Mouse (Mus musculus) liver, embryonic 12.5 days (tissue): ENCODE results near the gene Mgst3. TPM values are rescaled to one million over a fixed set of nuclear protein-coding genes. Genes with fewer than 3 reads are reported as not detected.

Source experiments
- ATAC-seq: fragments of 200-750 bp; cut with Nextera tagmentation; 2 replicates; pipeline ENCODE4 v1.8.0; 2017; ENCODE audit warnings: moderate number of reproducible peaks, mild to moderate bottlenecking, moderate library complexity
- H3K27ac ChIP-seq: fragments of 300-500 bp; sonication (generic); 2 replicates; pipeline ENCODE4 v1.5.1; 2016; ENCODE audit warnings: mild to moderate bottlenecking
- H3K27me3 ChIP-seq: fragments of 300-500 bp; sonication (generic); replicated peaks from 2 replicates; pipeline ENCODE4 v1.6.1; 2016; ENCODE audit warnings: mild to moderate bottlenecking, moderate library complexity
- H3K36me3 ChIP-seq: fragments of 300-500 bp; sonication (generic); 2 replicates; pipeline ENCODE4 v1.6.1; 2016; ENCODE audit warnings: mild to moderate bottlenecking, moderate library complexity
- H3K4me1 ChIP-seq: fragments of 300-500 bp; sonication (generic); 2 replicates; pipeline ENCODE4 v1.6.1; 2016
- H3K4me2 ChIP-seq: fragments of 300-500 bp; sonication (generic); 2 replicates; pipeline ENCODE4 v1.6.1; 2016; ENCODE audit warnings: mild to moderate bottlenecking, moderate library complexity
- H3K4me3 ChIP-seq: fragments of 300-500 bp; sonication (generic); 2 replicates; pipeline ENCODE4 v1.5.1; 2016; ENCODE audit warnings: mild to moderate bottlenecking, moderate library complexity
- H3K9ac ChIP-seq: fragments of 300-500 bp; sonication (generic); 2 replicates; pipeline ENCODE4 v1.6.1; 2016; ENCODE audit warnings: mild to moderate bottlenecking, moderate library complexity
- H3K9me3 ChIP-seq: fragments of 300-500 bp; sonication (generic); replicated peaks from 2 replicates; pipeline ENCODE4 v1.6.1; 2016; ENCODE audit warnings: mild to moderate bottlenecking, moderate library complexity
- WGBS: fragments of 180-500 bp; shearing (Covaris S2); methylation state at CpG from one replicate; pipeline ENCODE4 v1.1.7; 2016; ENCODE audit not compliant: insufficient replicate concordance; 5-methylcytosine and 5-hydroxymethylcytosine counted together
- polyA plus RNA-seq: library from polyadenylated mRNA; unstranded; fragments of >200 nt; fragmentation: Nextera tagmentation; extraction: Ambion mirVana; gene quantifications from 2 replicates; pipeline ENCODE4 v1.2.1, GENCODE M21; 2016

Mgst3 gene
- polyA plus RNA-seq, 1 experiment from 2014 or later: 396 TPM

GRCm38 (mm10) chr1:167386466-167386865, 7.2 kb downstream of the Mgst3 start:
- H3K4me1 ChIP-seq: peaks cover 98% of the 10 kb centered on the region
- WGBS: 53% methylated on average over 1 of the region's 2 CpGs
- peak overlapping the region; percentile 82 for H3K9ac ChIP-seq
- no peak overlapping the region for H3K4me3 ChIP-seq
- no peak for ATAC-seq
- H3K36me3 ChIP-seq: peaks cover 69% of the 10 kb centered on the region
- no peaks in the 10 kb centered on the region for H3K9me3 ChIP-seq
- no peaks in the 10 kb centered on the region for H3K27me3 ChIP-seq
- peak overlapping the region; percentile 100 for H3K27ac ChIP-seq
- peak overlapping the region; percentile 79 for H3K4me2 ChIP-seq

- Histone ChIP-seq H3K9ac (peak overlapping the region; percentile 82), H3K4me3 (0 out of 2 replicates have a peak overlapping the region, but pooled peaks have one; percentile 1), H3K36me3 (peaks cover 70% of the 10 kb centered on the region), H3K27me3 (no peaks in the 10 kb centered on the region), H3K4me1 (peaks cover 98% of the 10 kb centered on the region), H3K4me2 (peak overlapping the region; percentile 79), H3K9me3 (no peaks in the 10 kb centered on the region), H3K27ac (peak overlapping the region; percentile 100)
- ATAC-seq: no peak
- WGBS: 66% methylated on average over 5 of the region's 5 CpGs
Measured at GRCm38 (mm10) chr1:167385636-167386035, 8.0 kb downstream of the Mgst3 start.

DNA sequence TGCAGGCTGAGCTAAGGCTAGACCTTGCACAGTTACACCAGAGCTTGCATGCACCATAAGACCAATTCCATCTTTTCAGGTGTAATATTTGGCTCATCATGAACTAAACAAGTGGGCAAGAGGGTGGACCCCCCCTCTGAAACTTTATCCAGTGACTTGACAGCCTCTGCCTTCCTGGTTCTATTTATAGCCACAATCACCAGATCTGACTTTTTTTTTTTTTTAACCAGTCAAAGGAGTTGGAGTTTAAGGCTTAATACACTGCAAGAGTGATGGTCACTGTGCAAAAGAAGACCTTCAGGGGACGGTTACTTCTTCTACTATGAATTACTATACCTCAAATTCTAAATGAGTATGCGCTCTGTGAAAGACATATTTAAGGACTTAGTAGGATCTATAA, 8.4 kb downstream of the Mgst3 start:
- peaks cover 98% of the 10 kb centered on the region for H3K4me1 ChIP-seq
- no peak for ATAC-seq
- H3K9ac ChIP-seq: peak overlapping the region; percentile 82
- H3K4me2 ChIP-seq: peak overlapping the region; percentile 79
- no peaks in the 10 kb centered on the region for H3K9me3 ChIP-seq
- no peaks in the 10 kb centered on the region for H3K27me3 ChIP-seq
- WGBS: 80% methylated on average over 2 of the region's 2 CpGs
- peak overlapping the region; percentile 100 for H3K27ac ChIP-seq
- H3K36me3 ChIP-seq: peaks cover 70% of the 10 kb centered on the region
- peak overlapping the region; percentile 38 for H3K4me3 ChIP-seq

- H3K9ac ChIP-seq: peak overlapping the region; percentile 82
- peak; percentile 98 for ATAC-seq
- WGBS: 19% methylated on average over 3 of the region's 3 CpGs
- H3K27me3 ChIP-seq: no peaks in the 10 kb centered on the region
- peak overlapping the region; percentile 38 for H3K4me3 ChIP-seq
- peaks cover 98% of the 10 kb centered on the region for H3K4me1 ChIP-seq
- H3K9me3 ChIP-seq: no peaks in the 10 kb centered on the region
- H3K4me2 ChIP-seq: peak overlapping the region; percentile 79
- H3K27ac ChIP-seq: peak overlapping the region; percentile 100
- H3K36me3 ChIP-seq: peaks cover 70% of the 10 kb centered on the region
Measured at GRCm38 (mm10) chr1:167384156-167384555, 9.5 kb downstream of the Mgst3 start.

DNA sequence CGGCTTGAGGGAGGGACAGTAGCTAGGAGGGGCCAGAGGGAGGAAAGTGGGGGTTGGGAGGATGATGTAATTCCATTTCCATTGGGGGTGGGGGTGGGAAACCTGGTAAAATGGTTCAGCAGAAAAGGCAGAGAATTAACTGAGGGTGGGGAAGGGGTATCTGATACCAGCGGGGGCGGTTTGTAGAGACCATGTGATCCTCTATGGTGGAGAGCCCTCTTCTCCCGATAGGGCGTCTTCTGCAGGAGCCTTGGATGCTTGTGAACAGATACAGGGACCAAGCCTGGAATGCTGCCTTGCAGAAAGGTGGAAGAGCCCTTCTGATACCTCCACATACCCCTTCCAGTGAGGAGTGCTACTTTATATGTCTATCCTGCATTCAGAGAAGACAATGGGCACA, 10.5 kb downstream of the Mgst3 start:
- Histone ChIP-seq H3K4me1 (peaks cover 98% of the 10 kb centered on the region), H3K9me3 (no peaks in the 10 kb centered on the region), H3K9ac (peak overlapping the region; percentile 70), H3K4me2 (peak overlapping the region; percentile 79), H3K27me3 (no peaks in the 10 kb centered on the region), H3K36me3 (peaks cover 70% of the 10 kb centered on the region), H3K27ac (peak overlapping the region; percentile 100), H3K4me3 (peak overlapping the region; percentile 38)
- 54% methylated on average over 5 of the region's 5 CpGs for WGBS
- ATAC-seq: no peak

DNA sequence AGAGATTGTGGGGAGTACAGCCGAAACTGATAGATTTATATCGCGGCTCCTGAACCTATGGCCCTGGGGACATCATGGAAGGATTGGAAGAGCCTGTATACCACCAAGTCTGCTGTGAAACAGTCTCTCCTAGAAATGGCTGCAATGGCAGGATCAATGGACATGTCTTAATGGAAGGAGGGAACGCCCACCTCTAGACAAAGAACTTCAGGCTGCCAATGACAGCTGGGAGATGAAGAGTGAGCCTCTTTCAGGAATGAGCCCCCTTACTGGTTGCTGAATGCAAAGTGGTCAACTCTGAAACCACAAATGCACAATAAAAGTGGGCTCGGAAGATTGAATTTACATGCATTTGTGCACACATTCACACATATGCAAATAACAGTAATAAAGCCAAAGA, 10.9 kb downstream of the Mgst3 start:
- Histone ChIP-seq H3K36me3 (peaks cover 70% of the 10 kb centered on the region), H3K9me3 (no peaks in the 10 kb centered on the region), H3K4me1 (peaks cover 98% of the 10 kb centered on the region), H3K4me2 (peak overlapping the region; percentile 79), H3K27ac (peak overlapping the region; percentile 100), H3K27me3 (no peaks in the 10 kb centered on the region), H3K9ac (peak overlapping the region; percentile 70), H3K4me3 (peak overlapping the region; percentile 38)
- no peak for ATAC-seq
- 57% methylated on average over 5 of the region's 5 CpGs for WGBS

DNA sequence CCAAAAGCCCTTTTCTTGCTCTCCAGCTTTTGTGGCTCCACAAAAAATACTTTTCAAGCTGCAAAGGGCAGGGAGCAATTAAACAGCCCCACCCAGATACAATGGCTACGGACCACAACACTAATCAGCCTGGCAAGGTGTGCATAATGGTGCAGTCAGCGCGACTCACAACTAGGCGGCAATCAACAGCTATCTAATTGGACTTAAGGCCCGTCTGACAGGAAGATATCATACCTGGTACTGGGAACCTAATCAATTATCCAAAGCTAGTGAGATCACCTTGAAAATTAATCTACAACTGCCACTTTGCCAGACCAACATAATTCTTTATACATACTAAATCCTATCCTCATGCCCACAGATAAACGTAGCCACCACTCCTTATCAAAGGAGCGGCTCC, 11.3 kb downstream of the Mgst3 start:
- ATAC-seq: no peak
- Histone ChIP-seq H3K27me3 (no peaks in the 10 kb centered on the region), H3K4me2 (peak overlapping the region; percentile 79), H3K9me3 (no peaks in the 10 kb centered on the region), H3K9ac (peak overlapping the region; percentile 70), H3K36me3 (peaks cover 71% of the 10 kb centered on the region), H3K4me3 (peak overlapping the region; percentile 38), H3K4me1 (peaks cover 98% of the 10 kb centered on the region), H3K27ac (peak overlapping the region; percentile 100)
- 34% methylated on average over 7 of the region's 7 CpGs for WGBS

DNA sequence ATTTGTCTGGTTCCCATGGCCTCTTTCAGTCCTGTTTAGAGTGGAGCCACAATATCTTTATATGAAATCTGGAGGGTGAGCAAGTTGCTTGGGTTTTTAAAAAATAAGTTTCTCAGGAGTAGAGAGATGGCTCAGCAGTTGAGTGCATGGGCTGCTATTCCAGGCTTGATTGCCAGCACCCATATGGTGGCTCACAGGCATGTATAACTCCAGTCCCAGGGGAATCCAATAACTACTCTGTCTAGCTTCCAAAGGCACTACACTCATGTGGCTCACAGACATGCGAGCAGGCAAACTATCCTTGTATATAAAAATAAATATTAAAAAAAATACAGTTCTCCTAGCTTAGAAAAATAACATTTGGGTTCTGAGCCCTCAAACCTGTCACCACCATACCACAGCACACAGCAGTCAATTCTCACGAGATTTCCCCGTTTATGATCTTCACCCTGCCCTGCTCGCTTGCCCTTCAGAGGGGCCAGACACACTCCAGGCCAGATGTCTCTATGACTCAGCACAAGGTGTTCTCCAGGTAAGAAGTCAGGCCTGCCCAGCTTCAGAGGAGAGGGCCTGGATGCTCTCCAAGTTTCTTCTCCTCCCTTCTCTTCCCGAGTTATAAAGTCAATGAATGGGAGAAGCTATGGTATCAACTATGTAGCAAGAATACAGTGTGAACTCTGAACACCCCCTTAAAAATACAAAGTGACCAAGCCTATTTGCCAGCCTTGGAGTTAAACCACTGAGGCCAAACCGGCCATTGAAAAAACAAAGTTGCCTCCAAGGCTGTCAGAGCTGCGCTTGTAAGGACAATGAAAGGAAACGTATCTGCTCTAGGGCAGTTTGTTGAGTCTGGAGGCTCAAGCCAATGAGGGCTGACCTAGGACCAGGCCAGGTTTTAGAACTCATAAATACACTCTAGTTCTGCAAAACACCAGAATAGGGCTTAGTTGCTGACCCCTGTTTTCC, 12.3 kb downstream of the Mgst3 start:
- peak overlapping the region; percentile 100 for H3K27ac ChIP-seq
- WGBS: 83% methylated on average over 8 of the region's 8 CpGs
- peaks cover 94% of the 10 kb centered on the region for H3K4me1 ChIP-seq
- peak overlapping the region; percentile 70 for H3K9ac ChIP-seq
- no peak for ATAC-seq
- no peaks in the 10 kb centered on the region for H3K9me3 ChIP-seq
- H3K36me3 ChIP-seq: peaks cover 72% of the 10 kb centered on the region
- H3K4me3 ChIP-seq: no peak overlapping the region
- H3K27me3 ChIP-seq: no peaks in the 10 kb centered on the region
- peak overlapping the region; percentile 79 for H3K4me2 ChIP-seq

DNA sequence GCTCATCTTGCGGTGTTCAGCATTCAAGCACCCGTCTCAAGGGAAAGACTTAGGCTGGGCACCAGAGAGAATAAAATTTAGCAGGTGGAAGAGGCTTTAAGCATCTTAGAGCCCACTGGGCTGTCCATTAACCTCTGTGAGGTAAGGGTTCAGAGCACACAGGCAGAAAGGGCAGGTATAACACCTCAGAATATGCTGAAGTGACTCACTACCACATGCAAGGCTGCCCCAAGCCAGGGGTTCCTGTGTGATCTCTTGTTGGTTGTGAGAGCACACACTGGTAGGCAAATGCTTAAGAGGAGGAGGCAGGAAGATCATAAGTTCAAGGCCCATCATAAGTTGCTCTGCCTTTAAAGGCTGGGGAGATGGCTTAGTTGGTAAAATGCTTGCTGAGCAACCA, 13.4 kb downstream of the Mgst3 start:
- Histone ChIP-seq H3K36me3 (peaks cover 83% of the 10 kb centered on the region), H3K9ac (peak overlapping the region; percentile 12), H3K4me3 (no peak overlapping the region), H3K4me2 (peak overlapping the region; percentile 6; the same call in 1 of the 2 replicates), H3K27me3 (no peaks in the 10 kb centered on the region), H3K4me1 (peaks cover 94% of the 10 kb centered on the region), H3K27ac (peak overlapping the region; percentile 100), H3K9me3 (no peaks in the 10 kb centered on the region)
- no peak for ATAC-seq
- 91% methylated on average over 2 of the region's 2 CpGs for WGBS

DNA sequence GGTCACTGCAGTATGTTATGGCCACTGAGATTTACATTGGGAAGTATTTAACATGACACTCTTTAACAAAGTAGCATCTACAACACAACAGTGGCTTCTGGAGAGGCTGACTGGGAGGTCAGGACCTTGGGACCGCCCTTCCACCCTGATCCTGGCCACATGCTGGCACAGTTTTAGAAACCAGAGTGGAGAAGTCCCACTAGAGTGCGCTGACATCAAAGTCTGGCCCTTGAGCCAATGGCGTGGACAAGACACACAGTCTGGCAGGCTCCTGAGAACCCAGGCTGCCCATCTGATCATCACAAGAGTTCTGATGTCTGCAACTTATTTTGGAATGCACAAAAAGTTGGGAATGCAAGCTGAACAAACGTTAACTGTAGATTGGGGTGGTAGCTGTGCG, 13.9 kb downstream of the Mgst3 start:
- WGBS: 80% methylated on average over 5 of the region's 5 CpGs
- Histone ChIP-seq H3K36me3 (peaks cover 88% of the 10 kb centered on the region), H3K27me3 (no peaks in the 10 kb centered on the region), H3K4me3 (no peak overlapping the region), H3K4me1 (peaks cover 94% of the 10 kb centered on the region), H3K4me2 (no peak overlapping the region; the same call in 1 of the 2 replicates), H3K9me3 (no peaks in the 10 kb centered on the region), H3K9ac (peak overlapping the region; percentile 12), H3K27ac (peak overlapping the region; percentile 100; the same call in 1 of the 2 replicates)
- no peak for ATAC-seq

DNA sequence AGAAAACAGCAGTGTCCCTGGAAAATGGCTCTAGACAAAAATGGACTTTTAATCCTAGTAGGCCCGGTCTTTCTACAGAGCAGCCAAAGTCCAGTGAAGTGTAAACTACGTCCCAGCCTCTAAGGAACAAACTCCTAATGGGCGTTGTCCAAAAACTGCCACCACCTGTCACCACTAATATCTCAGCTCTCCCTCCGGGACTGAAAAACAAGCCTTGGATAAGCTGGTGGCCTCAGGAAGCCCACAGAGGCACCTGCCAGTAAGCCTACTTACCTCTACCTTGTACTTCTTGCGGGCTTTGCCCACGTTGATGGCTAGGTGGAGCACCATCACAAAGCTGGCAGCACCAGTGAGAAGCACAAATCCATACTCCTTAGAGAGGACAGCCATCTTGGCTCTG, 15.6 kb downstream of the Mgst3 start:
- Histone ChIP-seq H3K4me1 (peaks cover 94% of the 10 kb centered on the region), H3K27ac (peak overlapping the region; percentile 100), H3K4me3 (no peak overlapping the region), H3K27me3 (no peaks in the 10 kb centered on the region), H3K4me2 (no peak overlapping the region), H3K9me3 (no peaks in the 10 kb centered on the region), H3K9ac (no peak overlapping the region), H3K36me3 (peaks cover 98% of the 10 kb centered on the region)
- no peak for ATAC-seq
- 73% methylated on average over 6 of the region's 6 CpGs for WGBS

GRCm38 (mm10) chr1:167374942-167375341, 18.7 kb downstream of the Mgst3 start:
- no peak for ATAC-seq
- 62% methylated on average over 2 of the region's 2 CpGs for WGBS
- H3K27ac ChIP-seq: peak overlapping the region; percentile 80

More at GRCm38 (mm10) chr1:167374942-167375341, 18.7 kb downstream of the Mgst3 start:
- no peaks in the 10 kb centered on the region for H3K27me3 ChIP-seq
- H3K4me3 ChIP-seq: peak overlapping the region; percentile 12; the same call in 1 of the 2 replicates
- H3K9me3 ChIP-seq: no peaks in the 10 kb centered on the region
- H3K9ac ChIP-seq: peak overlapping the region; percentile 35
- peaks cover 100% of the 10 kb centered on the region for H3K36me3 ChIP-seq
- peak overlapping the region; percentile 54 for H3K4me2 ChIP-seq
- peaks cover 87% of the 10 kb centered on the region for H3K4me1 ChIP-seq
